Mouse (Mus musculus): ENCODE data around the gene Prkcb. TPM values are rescaled to one million over a fixed set of nuclear protein-coding genes. Genes with fewer than 3 reads are reported as not detected.

Prkcb gene
- total and polyA plus RNA-seq, 3 experiments, result 3.6 to 4.5 (median 3.8) TPM

- no peak overlapping the region for H3K9ac ChIP-seq (ENCODE audit: low read depth, low read length)
- WGBS, result 60% methylated on average over 4 of the region's 4 CpGs
- H3K79me2 ChIP-seq (replicated peaks; ENCODE audit: control insufficient read depth, insufficient read depth, low read length), result no peaks in the 10 kb centered on the region
- H3K27ac ChIP-seq, result no peak overlapping the region
- no peak for DNase-seq
- intact Hi-C loops (cut with DNase I), result no loop called here
- H3K4me1 ChIP-seq (ENCODE audit: control insufficient read depth, insufficient read depth, low read length), result no peaks in the 10 kb centered on the region
- no peak for TF ChIP-seq CTCF (IDR thresholded peaks at IDR 0.05)
- no peak for TF ChIP-seq POLR2A (IDR thresholded peaks at IDR 0.05; ENCODE audit: insufficient read depth, low read depth, low read length)
- TF ChIP-seq EP300 (IDR thresholded peaks at IDR 0.05; ENCODE audit: insufficient read depth, low read depth, low read length), result no peak
- no peaks in the 10 kb centered on the region for H3K27me3 ChIP-seq (ENCODE audit: control insufficient read depth, insufficient read depth, low read length)
- H3K36me3 ChIP-seq (ENCODE audit: control insufficient read depth, insufficient read depth, low read length), result no peaks in the 10 kb centered on the region
- H3K4me3 ChIP-seq, result no peak overlapping the region
Measured at GRCm38 (mm10) chr7:122329588-122329987, 41.0 kb downstream of the Prkcb start.

GRCm38 (mm10) chr7:122333686-122334085 lies 45.1 kb downstream of the Prkcb start:
- Histone ChIP-seq H3K27me3 (ENCODE audit: control insufficient read depth, insufficient read depth, low read length) (no peaks in the 10 kb centered on the region), H3K79me2 (replicated peaks; ENCODE audit: control insufficient read depth, insufficient read depth, low read length) (no peaks in the 10 kb centered on the region), H3K4me3 (no peak overlapping the region), H3K27ac (no peak overlapping the region), H3K4me1 (ENCODE audit: control insufficient read depth, insufficient read depth, low read length) (no peaks in the 10 kb centered on the region), H3K36me3 (ENCODE audit: control insufficient read depth, insufficient read depth, low read length) (no peaks in the 10 kb centered on the region), H3K9ac (ENCODE audit: low read depth, low read length) (no peak overlapping the region)
- 82% methylated on average over 7 of the region's 7 CpGs for WGBS
- intact Hi-C loops (cut with DNase I), result no loop called here
- no peak for DNase-seq
- TF ChIP-seq POLR2A (IDR thresholded peaks at IDR 0.05; ENCODE audit: insufficient read depth, low read depth, low read length) (no peak), EP300 (IDR thresholded peaks at IDR 0.05; ENCODE audit: insufficient read depth, low read depth, low read length) (no peak), CTCF (IDR thresholded peaks at IDR 0.05) (no peak)

- no peaks in the 10 kb centered on the region for H3K36me3 ChIP-seq (ENCODE audit: control insufficient read depth, insufficient read depth, low read length)
- no peak for DNase-seq
- H3K79me2 ChIP-seq (replicated peaks; ENCODE audit: control insufficient read depth, insufficient read depth, low read length), result no peaks in the 10 kb centered on the region
- no peak for TF ChIP-seq POLR2A (IDR thresholded peaks at IDR 0.05; ENCODE audit: insufficient read depth, low read depth, low read length)
- no peak for TF ChIP-seq EP300 (IDR thresholded peaks at IDR 0.05; ENCODE audit: insufficient read depth, low read depth, low read length)
- no peak for TF ChIP-seq CTCF (IDR thresholded peaks at IDR 0.05)
- H3K9ac ChIP-seq (ENCODE audit: low read depth, low read length), result no peak overlapping the region
- no peak overlapping the region for H3K4me3 ChIP-seq
- H3K27ac ChIP-seq, result no peak overlapping the region
- intact Hi-C loops (cut with DNase I), result no loop called here
- WGBS, result 93% methylated on average over 3 of the region's 3 CpGs
- no peaks in the 10 kb centered on the region for H3K4me1 ChIP-seq (ENCODE audit: control insufficient read depth, insufficient read depth, low read length)
- no peaks in the 10 kb centered on the region for H3K27me3 ChIP-seq (ENCODE audit: control insufficient read depth, insufficient read depth, low read length)
Measured at GRCm38 (mm10) chr7:122337302-122337701, 48.8 kb downstream of the Prkcb start.

GRCm38 (mm10) chr7:122338055-122338454 lies 49.5 kb downstream of the Prkcb start:
- intact Hi-C loops (cut with DNase I), result no loop called here
- H3K79me2 ChIP-seq (replicated peaks; ENCODE audit: control insufficient read depth, insufficient read depth, low read length), result no peaks in the 10 kb centered on the region
- H3K27ac ChIP-seq, result no peak overlapping the region
- 37% methylated on average over 3 of the region's 3 CpGs for WGBS
- no peaks in the 10 kb centered on the region for H3K27me3 ChIP-seq (ENCODE audit: control insufficient read depth, insufficient read depth, low read length)
- no peak overlapping the region for H3K4me3 ChIP-seq
- no peak overlapping the region for H3K9ac ChIP-seq (ENCODE audit: low read depth, low read length)
- no peaks in the 10 kb centered on the region for H3K36me3 ChIP-seq (ENCODE audit: control insufficient read depth, insufficient read depth, low read length)
- no peak for DNase-seq
- no peak for TF ChIP-seq EP300 (IDR thresholded peaks at IDR 0.05; ENCODE audit: insufficient read depth, low read depth, low read length)
- no peak for TF ChIP-seq POLR2A (IDR thresholded peaks at IDR 0.05; ENCODE audit: insufficient read depth, low read depth, low read length)
- TF ChIP-seq CTCF (IDR thresholded peaks at IDR 0.05), result no peak
- H3K4me1 ChIP-seq (ENCODE audit: control insufficient read depth, insufficient read depth, low read length), result no peaks in the 10 kb centered on the region

GRCm38 (mm10) chr7:122339476-122339875 lies 50.9 kb downstream of the Prkcb start:
- Histone ChIP-seq H3K27me3 (ENCODE audit: control insufficient read depth, insufficient read depth, low read length) (no peaks in the 10 kb centered on the region), H3K4me1 (ENCODE audit: control insufficient read depth, insufficient read depth, low read length) (no peaks in the 10 kb centered on the region), H3K4me3 (no peak overlapping the region), H3K27ac (no peak overlapping the region), H3K36me3 (ENCODE audit: control insufficient read depth, insufficient read depth, low read length) (no peaks in the 10 kb centered on the region), H3K79me2 (replicated peaks; ENCODE audit: control insufficient read depth, insufficient read depth, low read length) (no peaks in the 10 kb centered on the region), H3K9ac (ENCODE audit: low read depth, low read length) (no peak overlapping the region)
- TF ChIP-seq CTCF (IDR thresholded peaks at IDR 0.05) (no peak), EP300 (IDR thresholded peaks at IDR 0.05; ENCODE audit: insufficient read depth, low read depth, low read length) (no peak), POLR2A (IDR thresholded peaks at IDR 0.05; ENCODE audit: insufficient read depth, low read depth, low read length) (no peak)
- 67% methylated on average over 2 of the region's 2 CpGs for WGBS
- intact Hi-C loops (cut with DNase I), result no loop called here
- DNase-seq, result no peak

- H3K4me3 ChIP-seq, result no peak overlapping the region
Measured at GRCm38 (mm10) chr7:122341813-122342212, 53.3 kb downstream of the Prkcb start.

More at GRCm38 (mm10) chr7:122341813-122342212, 53.3 kb downstream of the Prkcb start:
- TF ChIP-seq CTCF (IDR thresholded peaks at IDR 0.05) (no peak), EP300 (IDR thresholded peaks at IDR 0.05; ENCODE audit: insufficient read depth, low read depth, low read length) (no peak), POLR2A (IDR thresholded peaks at IDR 0.05; ENCODE audit: insufficient read depth, low read depth, low read length) (no peak)
- Histone ChIP-seq H3K36me3 (ENCODE audit: control insufficient read depth, insufficient read depth, low read length) (no peaks in the 10 kb centered on the region), H3K79me2 (replicated peaks; ENCODE audit: control insufficient read depth, insufficient read depth, low read length) (no peaks in the 10 kb centered on the region), H3K4me1 (ENCODE audit: control insufficient read depth, insufficient read depth, low read length) (no peaks in the 10 kb centered on the region), H3K9ac (ENCODE audit: low read depth, low read length) (no peak overlapping the region), H3K27me3 (ENCODE audit: control insufficient read depth, insufficient read depth, low read length) (no peaks in the 10 kb centered on the region), H3K27ac (no peak overlapping the region)
- no peak for DNase-seq
- intact Hi-C loops (cut with DNase I), result no loop called here
- WGBS, result 44% methylated on average over 3 of the region's 3 CpGs

Data from heart, adult 2 months (tissue).